Mouse (Mus musculus) heart, embryonic 10.5 days (tissue): ENCODE data around the gene Marco. TPM values are rescaled to one million over a fixed set of nuclear protein-coding genes. Genes with fewer than 3 reads are reported as not detected.

Source experiments
- DNase-seq: peaks from one replicate; pipeline ENCODE4 v3.0.0-alpha.2; 2017; ENCODE audit warnings: low spot score
- H3K27ac ChIP-seq: fragments of 300-500 bp; sonication (generic); 2 replicates; pipeline ENCODE4 v1.5.1; 2016; ENCODE audit warnings: mild to moderate bottlenecking
- H3K27me3 ChIP-seq: fragments of 300-500 bp; sonication (generic); 2 replicates; pipeline ENCODE4 v1.6.1; 2016; ENCODE audit warnings: mild to moderate bottlenecking; ENCODE audit not compliant: poor library complexity, insufficient read depth, severe bottlenecking
- H3K36me3 ChIP-seq: fragments of 300-500 bp; sonication (generic); 2 replicates; pipeline ENCODE4 v1.6.1; 2016; ENCODE audit warnings: mild to moderate bottlenecking, moderate library complexity
- H3K4me1 ChIP-seq: fragments of 300-500 bp; sonication (generic); 2 replicates; pipeline ENCODE4 v1.6.1; 2016; ENCODE audit warnings: mild to moderate bottlenecking
- H3K4me3 ChIP-seq: fragments of 300-500 bp; sonication (generic); 2 replicates; pipeline ENCODE4 v1.5.1; 2016; ENCODE audit warnings: mild to moderate bottlenecking, moderate library complexity
- H3K9me3 ChIP-seq: fragments of 300-500 bp; sonication (generic); 2 replicates; pipeline ENCODE4 v1.6.1; 2016; ENCODE audit warnings: mild to moderate bottlenecking, moderate library complexity
- WGBS: fragments of 180-500 bp; shearing (Covaris S2); methylation state at CpG from one replicate; pipeline ENCODE4 v1.1.7; 2016; 5-methylcytosine and 5-hydroxymethylcytosine counted together
- polyA plus RNA-seq: library from polyadenylated mRNA; unstranded; fragments of >200 nt; fragmentation: Nextera tagmentation; extraction: Ambion mirVana; gene quantifications from 2 replicates; pipeline ENCODE4 v1.2.1, GENCODE M21; 2016

Marco gene
- polyA plus RNA-seq, 1 experiment from 2014 or later = not detected

GRCm38 (mm10) chr1:120480937-120481336 lies 23.9 kb downstream of the Marco start:
- Histone ChIP-seq H3K4me3 (no peak overlapping the region), H3K27me3 (0 out of 2 replicates have a peak, but pooled peaks cover 4% of the 10 kb centered on the region), H3K9me3 (no peaks in the 10 kb centered on the region), H3K36me3 (no peaks in the 10 kb centered on the region), H3K4me1 (no peaks in the 10 kb centered on the region), H3K27ac (no peak overlapping the region)
- 12% methylated on average over 5 of the region's 5 CpGs for WGBS
- DNase-seq = no peak

GRCm38 (mm10) chr1:120474825-120475224 lies 30.0 kb downstream of the Marco start:
- no peaks in the 10 kb centered on the region for H3K4me1 ChIP-seq
- H3K36me3 ChIP-seq = no peaks in the 10 kb centered on the region
- H3K27ac ChIP-seq = no peak overlapping the region
- H3K4me3 ChIP-seq = no peak overlapping the region
- no peaks in the 10 kb centered on the region for H3K9me3 ChIP-seq
- DNase-seq = no peak
- H3K27me3 ChIP-seq = peaks cover 10% of the 10 kb centered on the region; the same call in 1 of the 2 replicates
- 49% methylated on average over 4 of the region's 4 CpGs for WGBS

- Histone ChIP-seq H3K4me1 (no peaks in the 10 kb centered on the region), H3K4me3 (no peak overlapping the region), H3K27ac (no peak overlapping the region), H3K36me3 (no peaks in the 10 kb centered on the region), H3K9me3 (no peaks in the 10 kb centered on the region), H3K27me3 (peaks cover 30% of the 10 kb centered on the region)
- WGBS = 10% methylated on average over 15 of the region's 15 CpGs
- DNase-seq = peak; percentile 82
Measured at GRCm38 (mm10) chr1:120468891-120469290, 35.9 kb downstream of the Marco start.

GRCm38 (mm10) chr1:120467323-120467722 lies 37.5 kb downstream of the Marco start:
- Histone ChIP-seq H3K27ac (no peak overlapping the region), H3K27me3 (peaks cover 30% of the 10 kb centered on the region), H3K9me3 (no peaks in the 10 kb centered on the region), H3K4me3 (no peak overlapping the region), H3K4me1 (no peaks in the 10 kb centered on the region), H3K36me3 (no peaks in the 10 kb centered on the region)
- no peak for DNase-seq
- 82% methylated on average over 2 of the region's 2 CpGs for WGBS

GRCm38 (mm10) chr1:120466751-120467150 lies 38.1 kb downstream of the Marco start:
- H3K36me3 ChIP-seq = no peaks in the 10 kb centered on the region
- no peak overlapping the region for H3K4me3 ChIP-seq
- no peaks in the 10 kb centered on the region for H3K4me1 ChIP-seq
- no peaks in the 10 kb centered on the region for H3K9me3 ChIP-seq
- DNase-seq = no peak
- no peak overlapping the region for H3K27ac ChIP-seq
- 27% methylated on average over 7 of the region's 7 CpGs for WGBS
- peaks cover 28% of the 10 kb centered on the region for H3K27me3 ChIP-seq

- Histone ChIP-seq H3K4me3 (no peak overlapping the region), H3K4me1 (no peaks in the 10 kb centered on the region), H3K27ac (no peak overlapping the region), H3K9me3 (no peaks in the 10 kb centered on the region), H3K36me3 (no peaks in the 10 kb centered on the region), H3K27me3 (0 out of 2 replicates have a peak, but pooled peaks cover 5% of the 10 kb centered on the region)
- DNase-seq = no peak
- 83% methylated on average over 6 of the region's 6 CpGs for WGBS
Measured at GRCm38 (mm10) chr1:120459032-120459431, 45.8 kb downstream of the Marco start.

- H3K4me1 ChIP-seq = no peaks in the 10 kb centered on the region
- no peaks in the 10 kb centered on the region for H3K9me3 ChIP-seq
- no peak overlapping the region for H3K4me3 ChIP-seq
- 0 out of 2 replicates have a peak, but pooled peaks cover 5% of the 10 kb centered on the region for H3K27me3 ChIP-seq
- 41% methylated on average over 5 of the region's 5 CpGs for WGBS
- no peak for DNase-seq
- H3K36me3 ChIP-seq = no peaks in the 10 kb centered on the region
- H3K27ac ChIP-seq = no peak overlapping the region
Measured at GRCm38 (mm10) chr1:120458524-120458923, 46.3 kb downstream of the Marco start.

- H3K9me3 ChIP-seq = no peaks in the 10 kb centered on the region
- H3K4me1 ChIP-seq = no peaks in the 10 kb centered on the region
- WGBS = 76% methylated on average over 9 of the region's 9 CpGs
- no peak overlapping the region for H3K27ac ChIP-seq
- no peaks in the 10 kb centered on the region for H3K27me3 ChIP-seq
- H3K36me3 ChIP-seq = no peaks in the 10 kb centered on the region
- DNase-seq = no peak
- H3K4me3 ChIP-seq = no peak overlapping the region
Measured at GRCm38 (mm10) chr1:120451486-120452270, 53.1 kb downstream of the Marco start.

GRCm38 (mm10) chr1:120449662-120450061 lies 55.2 kb downstream of the Marco start:
- H3K9me3 ChIP-seq = no peaks in the 10 kb centered on the region
- H3K4me3 ChIP-seq = no peak overlapping the region
- no peak for DNase-seq
- H3K27me3 ChIP-seq = no peaks in the 10 kb centered on the region
- no peaks in the 10 kb centered on the region for H3K36me3 ChIP-seq
- no peak overlapping the region for H3K27ac ChIP-seq
- no peaks in the 10 kb centered on the region for H3K4me1 ChIP-seq
- WGBS = 21% methylated on average over 2 of the region's 2 CpGs

GRCm38 (mm10) chr1:120443228-120443639 lies 61.6 kb downstream of the Marco start:
- DNase-seq = no peak
- Histone ChIP-seq H3K27ac (no peak overlapping the region), H3K4me1 (no peaks in the 10 kb centered on the region), H3K4me3 (no peak overlapping the region), H3K27me3 (0 out of 2 replicates have a peak, but pooled peaks cover 3% of the 10 kb centered on the region), H3K9me3 (no peaks in the 10 kb centered on the region), H3K36me3 (no peaks in the 10 kb centered on the region)
- WGBS = 65% methylated on average over 3 of the region's 3 CpGs

- Histone ChIP-seq H3K27me3 (0 out of 2 replicates have a peak, but pooled peaks cover 3% of the 10 kb centered on the region), H3K36me3 (no peaks in the 10 kb centered on the region), H3K9me3 (no peaks in the 10 kb centered on the region), H3K4me1 (no peaks in the 10 kb centered on the region), H3K27ac (no peak overlapping the region), H3K4me3 (no peak overlapping the region)
- no peak for DNase-seq
- WGBS = 53% methylated on average over 2 of the region's 2 CpGs
Measured at GRCm38 (mm10) chr1:120441587-120441986, 63.2 kb downstream of the Marco start.

GRCm38 (mm10) chr1:120435591-120435990 lies 69.2 kb downstream of the Marco start:
- WGBS = 78% methylated on average over 5 of the region's 5 CpGs
- 0 out of 2 replicates have a peak, but pooled peaks cover 3% of the 10 kb centered on the region for H3K27me3 ChIP-seq
- no peak overlapping the region for H3K4me3 ChIP-seq
- no peaks in the 10 kb centered on the region for H3K9me3 ChIP-seq
- H3K4me1 ChIP-seq = no peaks in the 10 kb centered on the region
- no peak for DNase-seq
- H3K27ac ChIP-seq = no peak overlapping the region
- H3K36me3 ChIP-seq = no peaks in the 10 kb centered on the region

- 69% methylated on average over 5 of the region's 5 CpGs for WGBS
- H3K4me3 ChIP-seq = no peak overlapping the region
- H3K27ac ChIP-seq = no peak overlapping the region
- no peaks in the 10 kb centered on the region for H3K4me1 ChIP-seq
- no peaks in the 10 kb centered on the region for H3K9me3 ChIP-seq
- H3K36me3 ChIP-seq = no peaks in the 10 kb centered on the region
- H3K27me3 ChIP-seq = peaks cover 8% of the 10 kb centered on the region; the same call in 1 of the 2 replicates
- no peak for DNase-seq
Measured at GRCm38 (mm10) chr1:120430171-120430570, 74.7 kb downstream of the Marco start.
